Mouse (Mus musculus): ENCODE data around the gene Ptrh1.

DNA sequence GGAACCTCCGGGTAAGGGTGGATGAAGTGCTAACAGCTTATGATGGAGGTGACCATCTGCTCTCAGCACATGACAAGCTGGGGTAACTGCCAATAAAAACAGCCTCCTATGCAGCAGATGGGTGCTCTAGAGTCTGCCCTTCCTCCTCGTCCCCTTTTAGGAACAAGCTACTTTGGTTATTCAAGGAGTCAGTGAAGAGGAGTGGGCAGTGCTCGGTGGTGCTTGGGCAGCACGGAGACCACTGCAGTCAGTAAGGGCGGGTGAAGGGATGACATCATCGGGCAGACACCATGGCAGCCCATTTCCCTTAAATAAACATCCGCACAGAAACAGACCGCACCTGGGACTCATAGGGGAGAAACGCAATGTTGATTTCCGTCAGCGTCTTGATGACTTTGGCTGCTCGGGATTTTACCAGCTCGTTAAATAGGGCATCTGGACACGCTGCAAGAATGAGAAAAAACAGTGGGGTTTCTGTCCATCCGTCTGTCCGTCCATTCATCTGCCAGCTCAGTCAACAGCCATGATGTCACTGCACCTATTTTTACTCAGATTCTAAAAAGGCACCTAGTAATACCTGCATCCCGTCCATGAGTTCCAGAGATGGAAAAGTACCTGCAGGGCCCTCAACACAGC lies 41.5 kb downstream of the Ptrh1 start:
- TF ChIP-seq ZNF384 (IDR thresholded peaks at IDR 0.05; ENCODE audit: low read depth, low read length) (no peak), ZC3H11A (IDR thresholded peaks at IDR 0.05; ENCODE audit: borderline replicate concordance, low read depth, low read length) (no peak), HCFC1 (IDR thresholded peaks at IDR 0.05; ENCODE audit: borderline replicate concordance, insufficient read depth, low read length) (no peak)
